Mouse (Mus musculus) megakaryocyte, adult 5-6 weeks (primary cell): ENCODE measurements around the gene Tmem52. TPM values are rescaled to one million over a fixed set of nuclear protein-coding genes. Genes with fewer than 3 reads are reported as not detected.
A peak's percentile ranks its signal among the peaks of the same experiment; 100 is the strongest.
"Not testable (repeated sequence)": the region's sequence is repeated elsewhere in the genome, so short reads cannot be mapped to it uniquely, and the experiment has no call there.

Source experiments
- ATAC-seq: 2 replicates; pipeline ENCODE4 v1.8.0; 2016; ENCODE audit warnings: mild to moderate bottlenecking, inconsistent platforms; ENCODE audit not compliant: poor library complexity, severe bottlenecking
- total RNA-seq, 2 experiments: library from RNA; stranded (forward) in 1 of 2; stranded (reverse) in 1 of 2; fragments of 153-499, 151-499 nt in 1 of 2; fragments of 221-1000, 200-1000 nt in 1 of 2; gene quantifications; 2 replicates each; pipeline versions ENCODE4 v1.2.3 to v1.2.4; 2015 to 2017

The Tmem52 gene
- total RNA-seq, 2 experiments from 2014 or later: not detected

GRCm38 (mm10) chr4:155470997-155471396 lies 2.1 kb downstream of the Tmem52 start:
- ATAC-seq: no peak

- ATAC-seq: no peak
These were observed 2.5 kb downstream of the Tmem52 start for GRCm38 (mm10) chr4:155471406-155471805.

DNA sequence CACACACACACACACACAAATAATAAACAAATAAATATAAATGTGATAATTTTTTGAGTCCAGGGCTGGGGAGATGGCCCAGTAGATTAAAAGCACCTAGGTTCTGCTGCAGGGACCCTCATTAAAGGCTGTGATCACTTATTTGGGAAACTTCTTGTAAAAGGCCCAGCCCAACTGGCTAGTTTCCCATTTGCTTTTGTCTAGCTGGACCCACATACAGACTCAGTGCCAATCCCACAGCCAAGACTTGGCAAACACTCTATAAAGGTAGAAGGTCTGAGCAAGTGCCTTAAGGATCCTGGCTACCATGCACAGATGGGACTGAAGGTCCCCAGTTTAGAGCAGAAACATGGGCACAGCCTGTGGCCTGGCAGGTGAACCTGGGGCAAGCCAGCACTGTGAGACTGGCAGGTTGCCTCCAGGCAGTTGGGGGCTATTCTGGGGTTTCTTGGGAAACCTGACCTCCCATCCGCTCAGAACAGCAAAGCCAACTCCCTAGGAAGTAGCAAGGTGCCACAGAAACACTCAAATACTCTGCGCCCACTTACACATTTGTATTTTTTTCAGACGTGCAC lies 3.9 kb downstream of the Tmem52 start:
- ATAC-seq: no peak

DNA sequence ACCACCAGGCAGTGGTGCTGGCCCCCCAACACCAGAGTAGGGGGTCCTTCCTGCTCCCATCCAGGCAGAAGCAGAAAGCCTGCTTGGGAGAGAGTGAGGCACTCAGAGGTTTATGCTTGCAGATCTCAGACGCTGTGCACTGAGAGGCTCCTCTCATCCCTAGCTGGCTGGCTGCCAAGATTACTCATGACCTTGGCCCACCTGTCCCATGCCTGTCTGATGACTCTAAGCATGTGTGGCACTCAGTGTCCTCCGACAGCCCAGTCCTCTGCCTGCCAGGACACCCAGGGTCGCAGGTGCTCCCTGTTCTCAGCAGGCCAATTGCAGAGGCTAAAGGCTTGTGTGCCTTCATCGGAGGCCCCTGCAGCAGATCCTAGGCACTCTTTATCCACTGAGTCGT lies 4.4 kb downstream of the Tmem52 start:
- ATAC-seq: no peak

DNA sequence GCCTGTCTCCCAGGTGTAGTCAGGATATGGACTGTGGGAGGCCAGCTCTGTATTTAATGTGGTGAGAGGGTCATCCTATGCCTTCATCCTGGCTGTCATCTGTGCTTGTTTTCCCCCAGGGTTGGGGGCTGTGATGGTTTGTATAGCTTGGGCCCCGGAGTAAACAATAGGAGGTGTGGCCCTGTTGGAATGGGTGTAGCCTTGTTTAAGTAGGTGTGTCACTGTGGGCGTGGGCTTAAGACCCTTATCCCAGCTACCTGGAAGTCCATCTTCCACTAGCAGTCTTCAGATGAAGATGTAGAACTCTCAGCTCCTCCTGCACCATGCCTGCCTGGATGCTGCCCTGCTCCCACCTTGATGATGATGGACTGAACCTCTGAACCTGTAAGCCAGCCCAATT lies 4.9 kb downstream of the Tmem52 start:
- not testable (repeated sequence) for ATAC-seq

DNA sequence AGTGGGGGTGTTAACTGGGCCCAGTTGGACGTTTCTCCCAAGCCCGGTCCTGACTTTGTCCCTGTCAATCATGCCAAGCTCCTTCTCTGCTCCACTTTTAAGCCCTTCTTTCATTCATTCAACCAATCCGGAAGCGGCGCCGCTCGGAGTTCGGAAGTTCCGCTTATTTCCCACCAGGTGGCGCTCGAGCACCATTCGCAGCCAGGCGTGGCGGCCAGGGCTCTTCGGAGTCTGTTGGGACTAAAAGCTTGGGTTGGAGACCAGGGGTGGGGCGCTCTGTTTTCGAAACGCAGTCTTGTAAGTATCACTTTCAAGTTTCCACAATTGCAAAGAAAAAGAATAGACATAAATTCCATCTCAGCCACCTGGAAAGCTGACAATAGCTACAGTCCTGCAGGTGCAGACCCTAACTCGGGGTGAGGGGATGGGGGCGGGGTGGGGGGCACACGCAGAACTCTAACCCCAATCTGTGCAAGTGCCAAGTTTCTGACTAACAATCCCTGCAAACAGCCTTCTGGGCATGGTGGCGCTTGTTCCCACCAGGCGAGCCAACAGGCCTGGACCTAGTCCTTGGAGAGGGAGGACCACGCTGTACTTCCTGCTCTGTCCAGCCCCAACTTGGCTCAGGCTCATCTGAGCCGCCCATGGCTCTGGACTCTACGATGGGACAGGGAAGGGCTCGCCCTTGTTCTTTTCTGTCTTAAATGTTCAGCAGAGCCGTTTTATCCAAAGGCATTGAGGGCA lies 12.6 kb downstream of the Tmem52 start:
- peak; percentile 99 for ATAC-seq

- no peak for ATAC-seq
These were observed 13.2 kb downstream of the Tmem52 start for GRCm38 (mm10) chr4:155482125-155482480.

- no peak for ATAC-seq
These were observed 14.0 kb downstream of the Tmem52 start for GRCm38 (mm10) chr4:155482733-155483540.

- ATAC-seq: no peak
These were observed 16.6 kb downstream of the Tmem52 start for GRCm38 (mm10) chr4:155485521-155485920.

DNA sequence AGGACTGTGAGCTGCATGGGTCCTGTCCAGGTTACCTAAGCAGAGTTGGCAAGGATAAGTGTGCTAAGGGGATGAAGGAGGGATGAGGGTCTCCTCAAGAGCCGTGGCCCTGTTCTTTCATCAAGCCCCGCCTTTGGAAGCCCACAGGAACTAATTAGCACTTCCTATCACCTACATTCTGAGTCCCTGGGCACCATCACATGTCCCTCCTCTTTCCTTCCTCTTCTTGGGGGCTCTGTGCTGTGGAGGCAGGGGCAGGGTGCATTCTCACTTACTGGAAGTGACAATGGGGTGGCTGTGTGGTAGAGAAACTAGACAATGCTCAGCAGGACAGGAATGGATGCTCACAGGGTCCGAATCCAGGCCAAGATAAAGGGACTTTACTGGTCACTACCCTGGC lies 18.8 kb downstream of the Tmem52 start:
- peak; percentile 37 for ATAC-seq

- ATAC-seq: peak; percentile 15
These were observed 19.5 kb downstream of the Tmem52 start for GRCm38 (mm10) chr4:155488232-155489025.

DNA sequence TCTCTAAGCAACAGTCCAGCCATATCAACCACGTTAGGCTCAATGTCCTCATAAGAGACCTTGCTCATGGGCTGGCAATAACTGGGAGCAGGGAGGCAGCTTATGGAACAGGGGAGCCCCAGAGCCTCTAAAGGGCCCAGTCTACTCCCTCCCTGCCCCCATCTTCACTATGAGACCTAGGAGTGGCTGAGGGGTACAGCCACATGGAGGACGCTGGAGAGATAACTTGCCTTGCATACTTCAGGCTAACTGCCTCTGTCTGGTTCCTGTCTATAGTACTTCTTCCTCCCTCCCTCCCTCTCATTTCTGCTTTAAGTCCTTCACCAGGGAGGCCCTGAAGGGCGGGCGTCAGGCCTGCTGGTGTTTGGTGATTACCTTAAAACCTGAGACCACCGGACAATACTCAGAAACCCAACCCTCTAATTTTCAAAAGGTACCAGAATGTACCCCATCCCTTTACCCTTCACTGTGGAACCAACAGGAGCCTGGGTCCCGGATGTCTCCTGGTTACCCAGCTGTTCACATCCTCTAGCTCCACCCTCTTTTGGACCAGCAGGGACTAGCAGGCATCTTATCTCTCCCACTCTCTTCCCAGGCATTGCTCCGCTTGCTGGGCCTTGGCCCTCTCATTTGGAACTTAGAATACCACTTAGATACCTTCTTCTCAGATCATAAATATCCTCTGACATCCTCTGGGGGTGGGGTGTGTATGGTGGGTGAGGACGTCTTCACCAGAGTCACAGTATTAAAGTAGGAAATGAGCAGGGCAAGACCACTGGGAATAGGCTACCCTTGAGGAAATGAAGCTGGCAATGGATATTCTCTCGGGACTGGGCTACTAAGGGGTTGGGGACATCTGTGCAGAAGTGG lies 20.4 kb downstream of the Tmem52 start:
- no peak for ATAC-seq

- ATAC-seq: peak; percentile 16; the same call in 1 of the 2 replicates
These were observed 21.5 kb downstream of the Tmem52 start for GRCm38 (mm10) chr4:155490456-155490855.

DNA sequence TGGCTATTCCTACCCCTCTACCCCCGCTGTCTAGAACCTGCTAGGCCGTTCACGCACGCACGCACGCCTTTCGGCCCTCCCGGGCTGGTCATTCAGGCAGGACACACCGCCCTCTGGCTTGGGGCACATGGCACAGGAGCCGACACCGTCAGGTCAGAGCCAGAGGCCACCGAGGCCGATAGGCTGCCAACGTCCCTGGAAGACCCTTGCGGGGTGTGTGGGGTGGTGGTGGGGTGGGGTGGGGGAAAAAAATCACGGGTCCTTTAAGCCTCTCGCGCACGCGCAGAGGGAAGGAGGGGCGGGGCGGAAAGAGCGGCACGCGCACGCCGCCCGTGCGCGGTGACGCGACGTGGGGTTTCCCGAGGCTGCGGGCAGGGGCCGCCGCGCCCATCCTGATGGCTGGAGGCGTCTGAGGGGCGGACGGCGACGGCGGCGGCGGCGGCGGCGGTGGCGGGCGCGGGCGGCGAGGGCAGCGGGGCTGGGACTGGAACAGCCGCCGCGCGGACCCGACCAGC lies 22.1 kb downstream of the Tmem52 start, which contains the start of gene Gnb1:
TSS of gene Gnb1 (plus strand) at position 372 of the 515 bp plus-strand sequence.
- ATAC-seq: peak; percentile 74

GRCm38 (mm10) chr4:155491529-155492130 lies 22.7 kb downstream of the Tmem52 start:
- no peak for ATAC-seq

DNA sequence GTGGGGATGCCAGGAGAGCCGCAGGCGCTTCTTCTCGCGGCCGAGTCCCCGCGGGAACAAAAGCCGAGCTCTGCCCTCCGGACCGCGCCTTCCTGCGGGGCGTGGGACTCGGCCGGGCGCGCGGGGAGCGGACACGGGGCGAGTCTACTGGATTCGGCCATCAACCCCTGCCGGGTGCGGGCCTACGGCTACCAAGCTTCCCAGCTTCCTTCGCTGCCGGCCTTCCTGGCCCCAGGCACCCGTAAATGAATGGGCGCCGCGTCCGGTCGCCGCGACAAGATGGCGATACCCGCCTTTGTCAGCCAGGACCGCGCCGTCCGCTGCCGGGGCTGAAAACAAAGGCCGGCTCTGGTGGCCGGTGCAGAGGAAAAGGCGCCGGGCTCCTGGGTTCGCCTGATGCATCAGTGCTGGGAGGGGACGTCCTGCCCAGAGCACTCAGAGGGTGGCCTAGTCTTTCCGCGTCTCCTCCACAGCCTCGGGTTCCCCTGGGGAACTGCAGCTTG lies 23.3 kb downstream of the Tmem52 start:
- ATAC-seq: peak; percentile 18

DNA sequence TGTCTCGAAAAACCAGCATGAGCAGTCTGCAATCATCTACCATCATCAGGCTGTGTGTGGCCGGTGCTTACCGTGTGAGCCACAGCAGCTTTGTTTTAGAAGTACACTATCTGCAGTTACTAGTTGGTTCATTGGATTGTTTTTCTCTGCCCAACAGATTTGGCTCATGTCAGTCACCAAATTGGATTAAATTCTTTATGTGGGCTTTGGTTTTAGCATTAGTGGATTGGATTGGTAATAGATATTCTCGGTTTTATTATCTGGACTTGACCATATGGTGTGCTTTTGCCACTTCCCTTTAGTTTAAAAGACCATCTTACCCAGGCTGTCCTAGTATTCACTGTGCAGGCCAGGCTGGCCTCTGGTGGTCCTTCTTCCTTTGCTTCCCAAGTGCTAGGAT lies 26.0 kb downstream of the Tmem52 start:
- no peak for ATAC-seq

- ATAC-seq: no peak
These were observed 29.0 kb downstream of the Tmem52 start for GRCm38 (mm10) chr4:155497963-155498362.

GRCm38 (mm10) chr4:155501126-155501525 lies 32.2 kb downstream of the Tmem52 start:
- no peak for ATAC-seq
